Mouse (Mus musculus) testis, adult 2 months (tissue): ENCODE measurements at regions not wholly inside any gene's neighbourhood (a gene's known extent, or its start where the extent isn't known, plus 50 kb on each side); places are given as distances from the start of the nearest gene placed in this dataset.

ENCODE experiments used
- CTCF ChIP-seq: fragments of 200-500 bp; IDR thresholded peaks from 2 replicates; pipeline ENCODE4 v1.5.1; 2012; ENCODE audit warnings: low read depth, mild to moderate bottlenecking, inconsistent platforms, low read length, moderate library complexity; ENCODE audit not compliant: control insufficient read depth, insufficient read depth, insufficient replicate concordance
- POLR2A ChIP-seq: fragments of 200-500 bp; IDR thresholded peaks from 2 replicates; pipeline ENCODE4 v1.6.1; 2012; ENCODE audit warnings: low read depth, mild to moderate bottlenecking, inconsistent platforms, low read length, moderate library complexity; ENCODE audit not compliant: control insufficient read depth

- peak; percentile 92 for TF ChIP-seq CTCF
- no peak for TF ChIP-seq POLR2A
Observed at GRCm38 (mm10) chr15:88391822-88392221, 208.3 kb upstream of the Zdhhc25 start.
